Mouse (Mus musculus): ENCODE data around the gene Srpk2.
"Not testable (repeated sequence)": the region's sequence is repeated elsewhere in the genome, so short reads cannot be mapped to it uniquely, and the experiment has no call there.

The Srpk2 gene

DNA sequence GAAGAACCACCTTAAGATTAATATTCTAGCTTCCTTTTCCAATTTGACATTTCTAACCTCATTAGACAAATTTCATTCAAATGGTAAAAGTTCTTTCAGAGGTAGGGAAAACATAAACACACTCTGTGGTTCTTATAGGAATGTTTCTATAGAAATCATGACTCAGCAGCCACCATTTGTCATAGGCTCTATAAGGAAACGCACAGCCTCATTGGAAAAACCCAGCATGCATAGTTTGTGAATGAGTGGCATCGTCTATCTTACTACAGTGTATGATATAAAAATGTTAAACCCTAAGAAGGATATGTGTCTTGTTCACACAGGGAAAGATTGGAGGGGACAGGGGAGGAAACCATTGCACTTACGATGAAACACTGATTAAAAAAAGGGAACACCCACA is 178.8 kb downstream of the Srpk2 start:
- no peak for DNase-seq (ENCODE audit: low read depth)

GRCm38 (mm10) chr5:23502317-23502937 is 182.0 kb downstream of the Srpk2 start:
- DNase-seq (ENCODE audit: low read depth), result no peak

DNA sequence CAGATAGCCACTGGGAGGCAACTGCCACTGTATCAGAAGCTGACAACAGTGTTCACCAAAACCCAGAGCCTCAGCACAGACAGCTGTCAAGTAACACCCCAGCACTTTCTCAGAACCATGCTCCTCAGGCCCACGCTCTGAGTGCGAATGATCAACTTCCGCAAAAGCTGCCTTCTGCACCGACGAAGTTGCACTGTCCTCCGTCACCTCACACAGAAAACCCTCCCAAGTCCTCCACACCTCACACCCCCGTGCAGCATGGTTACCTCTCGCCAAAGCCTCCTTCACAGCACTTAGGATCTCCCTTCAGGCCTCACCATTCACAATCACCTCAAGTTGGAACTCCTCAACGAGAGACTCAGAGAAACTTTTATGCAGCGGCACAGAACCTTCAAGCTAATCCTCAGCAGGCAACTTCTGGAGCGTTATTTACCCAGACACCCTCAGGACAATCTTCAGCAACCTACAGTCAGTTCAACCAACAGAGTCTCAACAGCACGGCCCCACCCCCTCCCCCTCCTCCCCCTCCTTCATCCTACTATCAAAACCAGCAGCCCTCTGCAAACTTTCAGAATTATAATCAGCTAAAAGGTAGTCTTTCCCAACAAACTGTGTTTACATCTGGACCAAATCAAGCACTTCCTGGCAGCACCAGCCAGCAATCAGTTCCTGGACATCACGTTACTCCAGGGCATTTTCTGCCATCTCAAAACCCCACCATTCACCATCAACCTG is 182.7 kb downstream of the Srpk2 start:
- DNase-seq (ENCODE audit: low read depth), result no peak

- no peak for DNase-seq (ENCODE audit: low read depth)
Observed at GRCm38 (mm10) chr5:23500715-23501114, 183.7 kb downstream of the Srpk2 start.

DNA sequence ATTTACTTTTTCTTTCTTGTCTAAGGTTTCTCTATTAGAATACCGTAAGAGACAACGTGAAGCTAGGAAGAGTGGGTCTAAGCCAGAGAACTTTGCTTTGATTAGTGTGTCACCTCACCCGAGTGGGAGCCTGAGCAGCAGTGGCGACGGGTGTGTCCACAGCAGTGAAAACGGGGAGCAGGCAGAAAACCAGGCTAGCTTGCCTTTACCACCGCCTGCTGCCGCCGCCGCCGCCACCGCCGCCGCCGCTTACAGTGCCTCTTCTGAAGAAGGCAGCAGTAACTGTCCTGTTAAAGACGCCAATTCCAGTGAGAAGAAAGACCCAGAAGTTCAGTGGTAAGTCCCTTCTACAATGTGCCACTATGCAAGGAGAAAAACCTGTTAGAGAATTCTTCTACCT is 185.2 kb downstream of the Srpk2 start:
- DNase-seq (ENCODE audit: low read depth), result no peak

- DNase-seq (ENCODE audit: low read depth), result no peak
Observed at GRCm38 (mm10) chr5:23497920-23498319, 186.5 kb downstream of the Srpk2 start.

- DNase-seq (ENCODE audit: low read depth), result no peak
Observed at GRCm38 (mm10) chr5:23496933-23497332, 187.5 kb downstream of the Srpk2 start.

DNA sequence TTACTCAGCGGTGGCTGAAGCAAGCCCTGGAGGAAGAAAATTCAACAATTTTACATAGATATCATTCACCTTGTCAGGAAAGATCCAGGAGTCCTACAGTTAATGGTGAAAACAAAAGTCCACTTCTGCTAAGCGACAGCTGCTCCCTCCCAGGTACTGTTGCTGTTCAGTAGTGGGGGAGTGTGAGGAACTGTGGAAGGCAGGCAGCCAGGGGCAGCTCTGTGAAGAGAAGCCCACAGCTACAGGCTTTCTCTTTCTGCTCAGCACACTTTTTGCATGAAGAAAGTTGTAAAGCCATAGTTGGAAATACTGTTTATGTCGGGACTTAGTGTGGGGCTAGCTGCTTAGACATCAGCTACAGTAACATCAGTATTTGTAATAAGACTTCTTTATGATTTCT is 188.0 kb downstream of the Srpk2 start:
- no peak for DNase-seq (ENCODE audit: low read depth)

DNA sequence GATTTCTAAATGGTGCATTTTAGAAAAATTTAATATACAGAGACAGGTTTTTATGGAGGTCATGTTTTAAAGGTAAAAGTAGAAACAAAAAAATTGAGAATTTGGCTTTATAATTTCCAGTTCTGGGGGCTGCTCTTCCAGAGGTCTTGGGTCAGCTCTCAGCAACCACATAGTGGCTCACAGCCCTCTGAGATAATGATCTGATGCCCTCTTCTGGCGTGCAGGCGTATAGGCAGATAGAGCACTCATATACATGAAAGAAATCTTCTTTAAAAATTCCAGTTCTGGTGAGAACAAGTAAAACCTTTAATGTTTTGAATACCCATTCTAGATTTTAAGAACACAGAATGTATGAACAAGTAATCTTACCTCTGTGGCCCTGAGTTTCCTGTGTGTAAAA is 193.6 kb downstream of the Srpk2 start:
- no peak for DNase-seq (ENCODE audit: low read depth)

GRCm38 (mm10) chr5:23489231-23489630 is 195.2 kb downstream of the Srpk2 start:
- DNase-seq (ENCODE audit: low read depth), result no peak

- no peak for DNase-seq (ENCODE audit: low read depth)
Observed at GRCm38 (mm10) chr5:23483811-23484210, 200.6 kb downstream of the Srpk2 start.

DNA sequence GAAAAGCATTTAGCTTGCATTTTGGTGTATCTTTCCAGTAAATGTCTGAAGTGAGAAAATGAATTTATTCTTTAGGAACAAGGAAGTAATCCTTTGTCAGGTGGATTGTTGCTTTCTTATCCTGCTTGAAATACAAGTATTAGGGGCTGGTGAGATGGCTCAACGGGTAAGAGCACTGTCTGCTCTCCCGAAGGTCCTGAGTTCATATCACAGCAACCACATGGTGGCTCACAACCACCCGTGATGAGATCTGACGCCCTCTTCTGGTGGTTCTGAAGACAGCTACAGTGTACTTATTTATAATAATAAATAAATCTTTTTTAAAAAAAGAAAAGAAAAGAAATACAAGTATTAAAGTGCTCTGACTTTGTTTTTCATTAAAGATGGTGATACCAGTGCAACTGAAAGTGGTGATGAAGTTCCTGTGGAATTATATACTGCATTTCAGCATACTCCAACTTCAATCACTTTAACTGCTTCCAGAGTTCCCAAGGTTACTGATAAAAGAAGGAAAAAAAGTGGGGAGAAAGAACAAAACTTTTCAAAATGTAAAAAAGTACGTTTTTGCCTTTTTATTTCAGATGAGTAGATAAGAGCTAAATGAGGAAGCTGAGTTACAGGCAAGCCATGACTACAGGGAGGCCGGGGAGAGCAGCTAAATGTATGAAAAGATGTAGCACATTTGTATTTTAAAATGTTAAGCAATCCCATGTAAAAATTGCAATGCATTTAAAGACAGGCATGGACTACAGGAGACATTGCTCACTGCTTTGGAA is 211.1 kb downstream of the Srpk2 start:
- DNase-seq (ENCODE audit: low read depth), result no peak

- DNase-seq (ENCODE audit: low read depth), result no peak
Observed at GRCm38 (mm10) chr5:23466546-23466945, 217.9 kb downstream of the Srpk2 start.

GRCm38 (mm10) chr5:23464743-23465142 is 219.7 kb downstream of the Srpk2 start:
- no peak for DNase-seq (ENCODE audit: low read depth)

- no peak for DNase-seq (ENCODE audit: low read depth)
Observed at GRCm38 (mm10) chr5:23464247-23464646, 220.2 kb downstream of the Srpk2 start.

- peak; percentile 44 for DNase-seq (ENCODE audit: low read depth)
Observed at GRCm38 (mm10) chr5:23461688-23462087, 222.7 kb downstream of the Srpk2 start.

DNA sequence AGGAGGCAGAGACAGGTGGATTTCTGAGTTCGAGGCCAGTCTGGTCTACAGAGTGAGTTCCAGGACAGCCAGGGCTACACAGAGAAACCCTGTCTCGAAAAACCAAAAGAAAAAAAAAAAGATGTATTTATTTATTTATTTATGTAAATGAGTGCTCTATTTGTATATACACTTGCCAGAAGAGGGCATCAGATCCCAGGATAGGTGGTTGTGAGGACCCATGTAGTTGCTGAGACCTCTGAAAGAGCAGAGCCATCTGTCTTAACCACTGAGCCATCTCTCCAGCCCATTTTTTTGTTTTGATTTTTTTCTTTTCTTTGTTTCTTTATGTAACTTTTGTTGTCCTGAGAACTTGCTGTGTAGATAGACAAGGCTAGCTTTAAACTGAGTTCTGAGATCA is 230.9 kb downstream of the Srpk2 start:
- not testable (repeated sequence) for DNase-seq (ENCODE audit: low read depth)

Measured in fibroblast of lung, adult 2 months (primary cell).